Mouse (Mus musculus) MEL (cell line): ENCODE measurements around the gene Cadm2. TPM values are rescaled to one million over a fixed set of nuclear protein-coding genes. Genes with fewer than 3 reads are reported as not detected.

Source experiments
- DNase-seq: peaks from one replicate; pipeline ENCODE4 v3.0.0; 2011; ENCODE audit warnings: low read depth, low spot score
- H3K27ac ChIP-seq: 2 replicates; pipeline ENCODE4 v1.5.1; 2012; ENCODE audit warnings: low read depth, mild to moderate bottlenecking, control low read depth, low read length, moderate library complexity; ENCODE audit not compliant: control insufficient read depth
- H3K27me3 ChIP-seq, 2 experiments: fragments of 150-350 bp in 1 of 2; sonication (generic) in 1 of 2; 2 replicates each; pipeline ENCODE4 v1.6.1; 2012; ENCODE audit warnings: low read length in 2 of 2, mild to moderate bottlenecking in 2 of 2, improper control_type of control experiment in 1 of 2, moderate library complexity in 1 of 2; ENCODE audit not compliant: insufficient read depth in 2 of 2, control insufficient read depth in 1 of 2
- H3K36me3 ChIP-seq, 2 experiments: 2 replicates each; pipeline ENCODE4 v1.6.1; 2012 to 2014; ENCODE audit warnings: low read length in 2 of 2, improper control_type of control experiment in 1 of 2, inconsistent platforms in 1 of 2, mild to moderate bottlenecking in 1 of 2; ENCODE audit not compliant: insufficient read depth in 2 of 2, control insufficient read depth in 1 of 2
- H3K4me1 ChIP-seq, 2 experiments: fragments of 150-350 bp in 1 of 2; sonication (generic) in 1 of 2; 2 replicates each; pipeline ENCODE4 v1.6.1; 2012; ENCODE audit warnings: low read length in 2 of 2, improper control_type of control experiment in 1 of 2, mild to moderate bottlenecking in 1 of 2; ENCODE audit not compliant: insufficient read depth in 2 of 2, control insufficient read depth in 1 of 2
- H3K4me3 ChIP-seq, 2 experiments: fragments of 150-350 bp in 1 of 2; sonication (generic) in 1 of 2; 2 replicates each; pipeline ENCODE4 v1.5.1; 2012; ENCODE audit warnings: low read depth in 2 of 2, low read length in 2 of 2, mild to moderate bottlenecking in 2 of 2, moderate library complexity in 2 of 2, control low read depth in 1 of 2, improper control_type of control experiment in 1 of 2; ENCODE audit not compliant: control insufficient read depth in 1 of 2, insufficient read depth in 1 of 2
- H3K79me2 ChIP-seq: 2 replicates; pipeline ENCODE4 v1.6.1; 2012; ENCODE audit warnings: mild to moderate bottlenecking, low read length, moderate library complexity; ENCODE audit not compliant: control insufficient read depth, poor library complexity, insufficient read depth
- H3K9ac ChIP-seq: 2 replicates; pipeline ENCODE4 v1.6.1; 2012; ENCODE audit warnings: low read depth, mild to moderate bottlenecking, control low read depth, low read length, moderate library complexity; ENCODE audit not compliant: control insufficient read depth, poor library complexity, severe bottlenecking
- H3K9me3 ChIP-seq: fragments of 150-350 bp; sonication (generic); replicated peaks from 2 replicates; pipeline ENCODE4 v1.6.1; 2012; ENCODE audit warnings: mild to moderate bottlenecking, low read length, improper control_type of control experiment, moderate library complexity; ENCODE audit not compliant: insufficient read depth
- CHD1 ChIP-seq: IDR thresholded peaks from 2 replicates; pipeline ENCODE4 v1.6.1; 2012; ENCODE audit warnings: low read depth, mild to moderate bottlenecking, inconsistent platforms, low read length, improper control_type of control experiment
- ETS1 ChIP-seq: IDR thresholded peaks from 2 replicates; pipeline ENCODE4 v1.6.1; 2012; ENCODE audit warnings: low read depth, mild to moderate bottlenecking, inconsistent platforms, low read length, improper control_type of control experiment, moderate library complexity
- GABPA ChIP-seq: IDR thresholded peaks from 2 replicates; pipeline ENCODE4 v1.6.1; 2012; ENCODE audit warnings: low read depth, mild to moderate bottlenecking, inconsistent platforms, low read length, improper control_type of control experiment, moderate library complexity
- KAT2A ChIP-seq: conservative IDR thresholded peaks from 2 replicates; pipeline ENCODE4 v1.6.1; 2012; ENCODE audit warnings: low read depth, low read length, improper control_type of control experiment, inconsistent platforms
- MAZ ChIP-seq: IDR thresholded peaks from 2 replicates; pipeline ENCODE4 v1.6.1; 2012; ENCODE audit warnings: low read depth, mild to moderate bottlenecking, inconsistent platforms, low read length, improper control_type of control experiment
- MXI1 ChIP-seq: IDR thresholded peaks from 2 replicates; pipeline ENCODE4 v1.6.1; 2011; ENCODE audit warnings: mild to moderate bottlenecking, low read depth, low read length, improper control_type of control experiment
- NRF1 ChIP-seq: IDR thresholded peaks from 2 replicates; pipeline ENCODE4 v1.6.1; 2014; ENCODE audit warnings: low read depth, mild to moderate bottlenecking, inconsistent platforms, low read length, improper control_type of control experiment, moderate library complexity; ENCODE audit not compliant: poor library complexity, insufficient read depth, severe bottlenecking
- RAD21 ChIP-seq: IDR thresholded peaks from 2 replicates; pipeline ENCODE4 v1.6.1; 2011; ENCODE audit warnings: mild to moderate bottlenecking, low read depth, low read length, improper control_type of control experiment
- TCF12 ChIP-seq: IDR thresholded peaks from 2 replicates; pipeline ENCODE4 v1.6.1; 2014; ENCODE audit warnings: low read depth, mild to moderate bottlenecking, inconsistent platforms, low read length, improper control_type of control experiment, moderate library complexity
- USF1 ChIP-seq: IDR thresholded peaks from 2 replicates; pipeline ENCODE4 v1.6.1; 2014; ENCODE audit warnings: low read depth, mild to moderate bottlenecking, inconsistent platforms, low read length, improper control_type of control experiment, moderate library complexity
- USF2 ChIP-seq, 2 experiments: IDR thresholded peaks; 2 replicates each; pipeline ENCODE4 v1.6.1; 2011 to 2012; ENCODE audit warnings: improper control_type of control experiment in 2 of 2, low read length in 2 of 2, borderline replicate concordance in 1 of 2, inconsistent platforms in 1 of 2, low read depth in 1 of 2, mild to moderate bottlenecking in 1 of 2; ENCODE audit not compliant: insufficient read depth in 1 of 2
- ZC3H11A ChIP-seq: IDR thresholded peaks from 2 replicates; pipeline ENCODE4 v1.6.1; 2012; ENCODE audit warnings: low read depth, mild to moderate bottlenecking, inconsistent platforms, low read length, improper control_type of control experiment
- ZKSCAN1 ChIP-seq: IDR thresholded peaks from 2 replicates; pipeline ENCODE4 v1.6.1; 2012; ENCODE audit warnings: low read depth, mild to moderate bottlenecking, inconsistent platforms, low read length, improper control_type of control experiment, moderate library complexity
- ZMIZ1 ChIP-seq: IDR thresholded peaks from 2 replicates; pipeline ENCODE4 v1.6.1; 2012; ENCODE audit warnings: low read depth, mild to moderate bottlenecking, inconsistent platforms, low read length, improper control_type of control experiment, moderate library complexity
- polyA plus RNA-seq, 2 experiments: library from polyadenylated mRNA; stranded (reverse) in 1 of 2; unstranded in 1 of 2; fragments of >175 nt in 1 of 2; fragments of >200 nt in 1 of 2; gene quantifications; 2 replicates each; pipeline versions ENCODE4 v1.2.1 to v1.2.4; 2012; ENCODE audit warnings: low replicate concordance in 2 of 2, low read depth in 1 of 2; ENCODE audit not compliant: insufficient read length in 2 of 2, insufficient read depth in 1 of 2, missing spikeins in 1 of 2
- total RNA-seq: library from RNA; depleted of rRNA; stranded (reverse); fragments of 300-350 nt; gene quantifications from 2 replicates; pipeline ENCODE4 v1.2.3, GENCODE M21; 2012

Cadm2 gene
- total and polyA plus RNA-seq, 3 experiments, result not detected

DNA sequence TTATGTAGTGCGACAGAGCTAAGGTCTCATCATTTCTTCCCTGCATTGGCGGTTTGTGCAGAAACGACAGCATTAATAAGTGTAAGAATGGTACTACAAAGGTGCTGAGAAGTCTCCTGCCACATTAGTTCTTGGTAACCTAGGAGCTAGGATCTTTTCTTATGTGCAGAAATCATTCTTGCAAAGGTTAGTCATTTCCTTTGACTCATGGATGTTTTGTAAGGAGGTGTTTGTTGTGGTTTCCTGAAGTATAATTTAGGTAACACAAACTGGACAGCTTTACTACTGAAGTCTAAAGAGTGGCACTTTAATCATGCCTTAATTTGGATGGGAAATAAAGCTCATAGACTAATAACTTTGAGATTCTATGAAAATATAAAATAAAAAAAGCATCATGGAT, 153.7 kb downstream of the Cadm2 start:
- TF ChIP-seq USF2 (IDR thresholded peaks at IDR 0.05; ENCODE audit: borderline replicate concordance in 1 of 2, insufficient read depth in 1 of 2, low read depth in 1 of 2, low read length in 2 of 2) (no peak), KAT2A (no peak)
- Histone ChIP-seq H3K27me3 (no peaks in the 10 kb centered on the region), H3K9me3 (no peaks in the 10 kb centered on the region), H3K4me3 (no peak overlapping the region), H3K79me2 (no peaks in the 10 kb centered on the region), H3K36me3 (no peaks in the 10 kb centered on the region), H3K9ac (no peak overlapping the region), H3K27ac (no peak overlapping the region), H3K4me1 (no peaks in the 10 kb centered on the region)
- DNase-seq, result no peak

- H3K27me3 ChIP-seq, result no peaks in the 10 kb centered on the region; a peak in 1 of 4 replicates
- no peak for DNase-seq
- H3K27ac ChIP-seq, result no peak overlapping the region
- H3K36me3 ChIP-seq, result no peaks in the 10 kb centered on the region
- no peaks in the 10 kb centered on the region for H3K9me3 ChIP-seq
- H3K9ac ChIP-seq, result no peak overlapping the region
- H3K4me3 ChIP-seq, result no peak overlapping the region
- TF ChIP-seq GABPA, result no peak
- TF ChIP-seq ZC3H11A, result no peak
- no peak for TF ChIP-seq ETS1
- TF ChIP-seq NRF1, result no peak
- no peak for TF ChIP-seq CHD1
- H3K4me1 ChIP-seq, result no peaks in the 10 kb centered on the region
- no peaks in the 10 kb centered on the region for H3K79me2 ChIP-seq
These were observed 184.4 kb downstream of the Cadm2 start for GRCm38 (mm10) chr16:67436301-67436700.

- Histone ChIP-seq H3K79me2 (no peaks in the 10 kb centered on the region), H3K36me3 (no peaks in the 10 kb centered on the region), H3K9me3 (no peaks in the 10 kb centered on the region), H3K27me3 (no peaks in the 10 kb centered on the region), H3K27ac (no peak overlapping the region), H3K4me1 (no peaks in the 10 kb centered on the region), H3K4me3 (no peak overlapping the region), H3K9ac (no peak overlapping the region)
- DNase-seq, result no peak
- TF ChIP-seq ZMIZ1 (no peak), MAZ (no peak), MXI1 (no peak), ZKSCAN1 (no peak), USF1 (no peak), RAD21 (no peak), ETS1 (no peak), TCF12 (no peak), USF2 (IDR thresholded peaks at IDR 0.05; ENCODE audit: borderline replicate concordance in 1 of 2, insufficient read depth in 1 of 2, low read depth in 1 of 2, low read length in 2 of 2) (no peak)
These were observed 195.3 kb downstream of the Cadm2 start for GRCm38 (mm10) chr16:67425371-67425770.
